Mouse (Mus musculus): ENCODE measurements around the gene Sh2d6.
"Not testable (repeated sequence)": the region's sequence is repeated elsewhere in the genome, so short reads cannot be mapped to it uniquely, and the experiment has no call there.

The Sh2d6 gene

GRCm38 (mm10) chr6:72503309-72503708 is 18.2 kb downstream of the Sh2d6 start:
- no peak for DNase-seq (ENCODE audit: low read depth)

DNA sequence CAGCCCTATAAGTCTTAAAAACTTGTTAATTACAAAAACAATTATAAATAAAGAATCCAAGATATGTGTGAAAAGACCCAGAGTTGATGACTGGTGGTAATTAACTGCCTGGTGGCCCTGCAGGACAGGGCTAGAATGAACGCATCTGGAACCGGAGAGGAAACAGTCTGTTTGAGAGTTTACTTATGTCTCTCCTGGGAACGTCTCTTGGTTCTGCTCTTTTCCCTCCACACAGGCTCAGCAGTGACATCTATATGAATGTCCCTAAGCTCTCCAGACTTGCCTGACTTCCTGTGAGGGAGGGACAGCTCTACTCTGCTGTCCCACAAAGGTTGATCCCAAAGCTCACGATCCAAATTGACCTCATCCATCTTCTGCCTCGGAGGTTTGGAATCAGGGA is 22.6 kb downstream of the Sh2d6 start:
- DNase-seq (ENCODE audit: low read depth), result no peak

GRCm38 (mm10) chr6:72492892-72493291 is 28.6 kb downstream of the Sh2d6 start:
- DNase-seq (ENCODE audit: low read depth), result no peak

DNA sequence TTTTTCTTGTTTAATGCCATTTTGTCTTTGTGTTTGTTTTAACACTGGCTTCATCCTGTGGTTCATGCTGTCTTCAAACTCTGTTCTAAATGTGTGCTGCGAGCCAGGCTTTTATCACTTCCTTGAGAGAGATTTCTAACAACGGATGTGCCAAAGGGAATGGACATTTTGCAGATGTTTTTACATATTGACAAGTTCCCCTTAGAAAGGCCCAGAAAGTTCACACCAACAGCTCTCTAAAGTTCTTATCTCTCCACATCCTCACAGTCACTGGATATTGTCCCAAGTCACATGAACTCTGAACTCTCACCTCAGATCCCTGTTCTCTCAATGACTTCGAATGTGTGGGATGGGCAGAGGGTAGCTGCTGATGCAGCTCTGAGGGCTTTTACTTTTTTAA is 30.4 kb downstream of the Sh2d6 start:
- no peak for DNase-seq (ENCODE audit: low read depth)

GRCm38 (mm10) chr6:72489534-72489933 is 32.0 kb downstream of the Sh2d6 start:
- DNase-seq (ENCODE audit: low read depth), result no peak

GRCm38 (mm10) chr6:72488850-72489249 is 32.7 kb downstream of the Sh2d6 start:
- DNase-seq (ENCODE audit: low read depth), result peak; percentile 63

DNA sequence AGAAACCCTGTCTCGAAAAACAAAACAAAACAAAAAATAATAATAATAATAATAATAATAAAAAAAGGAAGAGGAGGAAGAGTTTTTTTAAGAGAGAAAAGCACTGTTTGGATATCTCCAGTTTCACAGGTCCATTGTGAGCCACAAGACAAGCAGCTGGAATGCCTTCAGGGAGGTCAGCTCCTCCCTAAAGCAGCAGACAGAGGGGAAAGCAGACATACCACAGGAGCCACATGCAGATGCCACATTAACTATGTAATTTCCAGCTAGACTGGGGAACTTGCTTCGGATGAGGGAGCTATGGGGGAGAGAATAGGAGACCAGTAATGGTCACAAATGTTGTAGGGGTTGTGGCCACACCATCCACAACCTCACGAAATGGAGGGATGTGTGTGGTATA is 34.2 kb downstream of the Sh2d6 start:
- peak; percentile 52 for DNase-seq (ENCODE audit: low read depth)

- DNase-seq (ENCODE audit: low read depth), result no peak
These were observed 35.2 kb downstream of the Sh2d6 start for GRCm38 (mm10) chr6:72486307-72486706.

DNA sequence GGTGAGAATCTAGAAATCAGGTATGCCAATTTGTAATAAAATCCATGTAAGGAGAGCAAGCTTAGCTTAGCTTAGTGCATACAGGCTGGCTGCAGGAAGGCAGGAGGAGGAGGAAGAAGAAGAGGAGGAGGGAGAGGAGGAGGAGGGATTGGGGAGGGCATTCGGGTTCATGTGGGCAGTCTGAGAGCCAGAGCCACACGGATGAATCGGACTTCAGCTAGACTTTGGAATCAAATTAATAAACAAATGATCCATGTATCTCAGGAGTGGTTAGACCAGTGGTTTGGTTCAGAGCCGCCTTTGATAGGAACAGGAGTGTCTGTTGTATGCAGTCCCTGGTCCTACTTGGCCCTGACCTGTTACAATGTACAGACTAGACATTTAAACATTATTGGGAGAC is 36.6 kb downstream of the Sh2d6 start:
- DNase-seq (ENCODE audit: low read depth), result no peak

- no peak for DNase-seq (ENCODE audit: low read depth)
These were observed 39.4 kb downstream of the Sh2d6 start for GRCm38 (mm10) chr6:72482156-72482555.

GRCm38 (mm10) chr6:72480422-72480702 is 41.1 kb downstream of the Sh2d6 start:
- DNase-seq (ENCODE audit: low read depth), result no peak

- no peak for DNase-seq (ENCODE audit: low read depth)
These were observed 41.7 kb downstream of the Sh2d6 start for GRCm38 (mm10) chr6:72479645-72480421.

DNA sequence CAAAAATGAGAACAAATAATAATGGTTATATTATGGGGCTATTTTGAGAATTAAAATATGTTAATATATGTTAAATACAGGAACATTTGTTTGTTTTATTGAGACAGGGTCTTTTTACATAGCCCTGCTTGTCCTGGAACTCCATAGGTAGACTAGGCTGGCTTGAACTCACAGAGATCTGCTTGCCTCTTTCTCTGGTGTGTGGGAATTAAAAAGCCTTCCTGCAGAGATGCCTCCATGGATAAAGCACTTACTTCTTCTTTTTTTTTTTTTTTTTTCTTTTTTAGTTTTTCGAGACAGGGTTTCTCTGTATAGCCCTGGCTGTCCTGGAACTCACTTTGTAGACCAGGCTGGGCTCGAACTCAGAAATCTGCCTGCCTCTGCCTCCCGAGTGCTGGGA is 42.8 kb downstream of the Sh2d6 start:
- DNase-seq (ENCODE audit: low read depth), result not testable (repeated sequence)

GRCm38 (mm10) chr6:72477621-72478020 is 43.9 kb downstream of the Sh2d6 start:
- DNase-seq (ENCODE audit: low read depth), result peak; percentile 44

DNA sequence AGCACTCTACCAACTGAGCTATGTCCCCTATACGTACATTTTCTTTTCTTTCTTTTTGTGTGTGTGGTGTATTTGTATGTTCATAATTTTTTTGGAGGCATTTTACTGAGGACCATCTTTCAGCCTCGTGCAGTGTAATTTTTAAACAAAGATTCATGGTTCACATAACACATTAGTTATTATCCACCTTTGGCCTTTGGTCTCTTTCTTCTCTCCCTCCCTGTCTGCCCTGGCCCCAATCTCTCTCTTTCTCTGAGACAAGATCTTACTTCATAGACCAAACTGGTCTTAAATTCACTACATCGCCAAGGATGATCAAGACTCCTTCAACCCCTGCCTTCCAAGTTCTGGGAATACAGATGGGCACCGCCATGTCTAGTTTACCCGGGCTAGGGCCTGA is 44.7 kb downstream of the Sh2d6 start:
- DNase-seq (ENCODE audit: low read depth), result no peak

GRCm38 (mm10) chr6:72475221-72475985 is 46.1 kb downstream of the Sh2d6 start:
- DNase-seq (ENCODE audit: low read depth), result peak; percentile 80

- DNase-seq (ENCODE audit: low read depth), result peak; percentile 98
These were observed 48.1 kb downstream of the Sh2d6 start for GRCm38 (mm10) chr6:72473264-72474041.

DNA sequence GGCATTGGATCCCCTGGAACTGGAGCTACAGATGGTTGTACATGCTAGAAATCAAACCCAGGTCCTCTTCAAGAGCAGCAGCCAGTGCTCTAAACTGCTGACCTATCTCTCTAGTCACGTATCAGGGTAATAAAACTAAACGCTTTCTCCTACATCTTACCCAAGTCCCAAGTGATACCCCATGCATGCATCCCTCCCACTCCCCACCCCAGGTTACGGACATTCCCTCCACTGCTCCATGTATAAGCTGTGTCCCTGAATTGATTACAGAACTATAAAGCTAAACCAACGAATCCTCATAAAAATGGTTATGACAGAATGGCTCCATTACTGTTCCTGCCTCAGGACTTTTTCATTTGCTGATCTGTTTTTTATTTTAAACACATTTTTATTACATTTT is 55.3 kb downstream of the Sh2d6 start:
- no peak for DNase-seq (ENCODE audit: low read depth)

DNA sequence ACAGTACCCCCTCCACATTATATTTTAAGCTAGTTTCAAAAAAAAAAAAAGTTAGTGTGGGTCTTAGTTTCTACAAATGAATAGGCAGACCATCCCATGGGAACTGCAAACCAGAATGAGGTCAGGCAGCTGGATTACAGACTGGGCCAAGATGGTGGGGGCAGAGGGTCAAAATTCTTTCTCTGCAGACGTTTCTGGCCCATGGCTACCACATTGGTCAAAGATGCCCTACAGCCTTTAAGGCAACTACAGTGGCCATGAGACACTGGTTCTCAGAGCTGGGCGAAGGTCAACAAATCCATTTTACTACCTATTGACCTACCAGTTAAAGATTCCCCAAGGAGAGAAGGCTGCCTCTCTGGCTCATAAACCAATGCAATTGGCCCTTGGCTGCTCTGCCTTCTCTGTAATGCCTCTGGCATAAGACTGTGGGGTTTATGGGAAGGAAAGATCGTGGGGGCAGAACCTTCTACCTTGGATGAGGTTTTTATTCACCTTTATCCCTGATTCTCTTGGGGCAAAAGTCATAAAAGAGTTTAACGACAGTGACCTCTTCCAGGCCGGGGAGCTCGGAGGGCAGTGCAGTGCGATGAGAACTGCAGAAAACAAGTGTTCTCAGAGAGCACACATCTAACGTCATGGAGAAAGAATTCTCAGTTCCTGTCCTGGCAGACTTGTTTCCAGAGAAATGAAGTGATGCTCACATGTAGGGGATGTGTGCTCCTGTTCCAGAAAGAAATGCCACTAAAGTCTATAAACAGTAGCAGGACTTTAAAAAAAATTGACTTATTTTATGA is 55.9 kb downstream of the Sh2d6 start:
- no peak for DNase-seq (ENCODE audit: low read depth)

Data from NIH3T3 (cell line).